Mouse (Mus musculus) frontal cortex, adult (tissue): ENCODE data around the gene Mmp14.

Experiments
- ATAC-seq: cut with Nextera tagmentation; 2 replicates; pipeline ENCODE4 v1.9.2; 2017; ENCODE audit warnings: mild to moderate bottlenecking, moderate library complexity, mixed read lengths; ENCODE audit not compliant: low TSS enrichment

Mmp14 gene

GRCm38 (mm10) chr14:54413877-54414700 lies 17.3 kb upstream of the Mmp14 start:
- ATAC-seq = no peak

GRCm38 (mm10) chr14:54415241-54416020 lies 16.0 kb upstream of the Mmp14 start:
- no peak for ATAC-seq

- ATAC-seq = no peak
Measured at GRCm38 (mm10) chr14:54416229-54416775, 15.1 kb upstream of the Mmp14 start.

- ATAC-seq = no peak
Measured at GRCm38 (mm10) chr14:54416830-54417229, 14.6 kb upstream of the Mmp14 start.

GRCm38 (mm10) chr14:54417623-54418081 lies 13.8 kb upstream of the Mmp14 start, which contains the start of gene Slc7a7:
Slc7a7 (minus strand) TSS chr14:54417780.
- no peak for ATAC-seq

- ATAC-seq = no peak
Measured at GRCm38 (mm10) chr14:54421014-54421413, 10.4 kb upstream of the Mmp14 start.

GRCm38 (mm10) chr14:54423406-54423805 lies 8.0 kb upstream of the Mmp14 start:
- ATAC-seq = no peak

- ATAC-seq = no peak
Measured at GRCm38 (mm10) chr14:54424634-54425033, 6.8 kb upstream of the Mmp14 start.

GRCm38 (mm10) chr14:54425540-54425939 lies 5.9 kb upstream of the Mmp14 start:
- no peak for ATAC-seq

GRCm38 (mm10) chr14:54426003-54426688 lies 5.3 kb upstream of the Mmp14 start:
- peak; percentile 43; the same call in 1 of the 2 replicates for ATAC-seq

- ATAC-seq = peak; percentile 92
Measured at GRCm38 (mm10) chr14:54426689-54427398, 4.6 kb upstream of the Mmp14 start, which contains the start of gene Mrpl52. Mrpl52 (plus strand) TSS chr14:54426909.

GRCm38 (mm10) chr14:54427696-54428095 lies 3.7 kb upstream of the Mmp14 start:
- ATAC-seq = no peak

- no peak for ATAC-seq
Measured at GRCm38 (mm10) chr14:54428421-54428820, 3.0 kb upstream of the Mmp14 start.

GRCm38 (mm10) chr14:54429332-54430093 lies 1.9 kb upstream of the Mmp14 start:
- ATAC-seq = no peak

- ATAC-seq = no peak
Measured at GRCm38 (mm10) chr14:54430406-54431145, 836 bp upstream of the Mmp14 start.

- no peak for ATAC-seq
Measured at GRCm38 (mm10) chr14:54432078-54432836, 845 bp downstream of the Mmp14 start.

- ATAC-seq = no peak
Measured at GRCm38 (mm10) chr14:54432837-54433830, 1.7 kb downstream of the Mmp14 start.
